Mouse (Mus musculus): ENCODE measurements around the gene Hoxc6. TPM values are rescaled to one million over a fixed set of nuclear protein-coding genes. Genes with fewer than 3 reads are reported as not detected.

Hoxc6 gene
- polyA plus RNA-seq, 2 experiments = 2.5 to 10.4 TPM

- H3K9ac ChIP-seq (ENCODE audit: low read depth, low read length, severe bottlenecking) = peak within 1 kb of the TSS; percentile 70
- peak within 1 kb of the TSS; percentile 39 for H3K4me2 ChIP-seq (replicated peaks; ENCODE audit: low read depth, low read length, severe bottlenecking)
- peaks cover 85% of the 10 kb centered on the region for H3K27me3 ChIP-seq (ENCODE audit: control insufficient read depth, insufficient read depth, low read length)
- no peaks in the 10 kb centered on the region for H3K9me3 ChIP-seq (ENCODE audit: control insufficient read depth, low read length)
- under 1% methylated on average over 52 of the region's 57 CpGs for WGBS
- no peak for ATAC-seq (ENCODE audit: low FRiP score, low read depth)
- H3K27ac ChIP-seq (replicated peaks; ENCODE audit: low read depth, low read length) = peak within 1 kb of the TSS; percentile 71
- no peak for TF ChIP-seq POLR2A (IDR thresholded peaks at IDR 0.05; ENCODE audit: borderline replicate concordance, extremely low read depth, insufficient read depth, insufficient read length)
- H3K36me3 ChIP-seq (ENCODE audit: control insufficient read depth, insufficient read depth, low read length) = no peaks in the 10 kb centered on the region
- DNase-seq (ENCODE audit: low spot score) = no peak
- peak within 1 kb of the TSS; percentile 44 for H3K4me3 ChIP-seq (replicated peaks; ENCODE audit: low read length)
- H3K4me1 ChIP-seq (ENCODE audit: control insufficient read depth, insufficient read depth, low read length) = no peaks in the 10 kb centered on the region; the same call in 1 of the 2 replicates
Measured at GRCm38 (mm10) chr15:102954192-102955006, 43.7 kb upstream of the Hoxc6 start, which contains the start of gene Hoxc11. Hoxc11 (plus strand) TSS chr15:102954427.

DNA sequence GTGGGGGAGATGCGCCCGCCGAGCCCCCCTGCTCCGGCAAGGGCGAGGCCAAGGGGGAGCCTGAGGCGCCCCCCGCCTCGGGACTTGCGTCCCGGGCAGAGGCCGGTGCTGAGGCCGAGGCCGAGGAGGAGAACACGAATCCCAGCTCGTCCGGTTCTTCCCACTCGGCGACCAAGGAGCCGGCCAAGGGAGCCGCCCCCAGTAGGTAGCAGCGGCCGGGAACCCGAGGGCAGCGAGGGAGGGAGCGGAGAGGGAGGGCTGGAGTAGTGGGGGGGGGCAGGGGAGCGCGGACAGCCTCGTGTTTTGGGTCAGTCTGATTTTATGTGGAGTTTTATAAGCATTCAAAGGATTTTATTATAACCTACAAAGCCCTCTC lies 43.1 kb upstream of the Hoxc6 start:
- Histone ChIP-seq H3K9ac (ENCODE audit: low read depth, low read length, severe bottlenecking) (peak overlapping the region; percentile 70), H3K4me1 (ENCODE audit: control insufficient read depth, insufficient read depth, low read length) (peaks cover 6% of the 10 kb centered on the region; the same call in 1 of the 2 replicates), H3K9me3 (ENCODE audit: control insufficient read depth, low read length) (no peaks in the 10 kb centered on the region), H3K36me3 (ENCODE audit: control insufficient read depth, insufficient read depth, low read length) (no peaks in the 10 kb centered on the region), H3K4me2 (replicated peaks; ENCODE audit: low read depth, low read length, severe bottlenecking) (peak overlapping the region; percentile 39), H3K4me3 (replicated peaks; ENCODE audit: low read length) (peak overlapping the region; percentile 44), H3K27me3 (ENCODE audit: control insufficient read depth, insufficient read depth, low read length) (peaks cover 85% of the 10 kb centered on the region), H3K27ac (replicated peaks; ENCODE audit: low read depth, low read length) (peak overlapping the region; percentile 71)
- no peak for ATAC-seq (ENCODE audit: low FRiP score, low read depth)
- no peak for TF ChIP-seq POLR2A (IDR thresholded peaks at IDR 0.05; ENCODE audit: borderline replicate concordance, extremely low read depth, insufficient read depth, insufficient read length)
- no peak for DNase-seq (ENCODE audit: low spot score)
- 2% methylated on average over 22 of the region's 28 CpGs for WGBS

DNA sequence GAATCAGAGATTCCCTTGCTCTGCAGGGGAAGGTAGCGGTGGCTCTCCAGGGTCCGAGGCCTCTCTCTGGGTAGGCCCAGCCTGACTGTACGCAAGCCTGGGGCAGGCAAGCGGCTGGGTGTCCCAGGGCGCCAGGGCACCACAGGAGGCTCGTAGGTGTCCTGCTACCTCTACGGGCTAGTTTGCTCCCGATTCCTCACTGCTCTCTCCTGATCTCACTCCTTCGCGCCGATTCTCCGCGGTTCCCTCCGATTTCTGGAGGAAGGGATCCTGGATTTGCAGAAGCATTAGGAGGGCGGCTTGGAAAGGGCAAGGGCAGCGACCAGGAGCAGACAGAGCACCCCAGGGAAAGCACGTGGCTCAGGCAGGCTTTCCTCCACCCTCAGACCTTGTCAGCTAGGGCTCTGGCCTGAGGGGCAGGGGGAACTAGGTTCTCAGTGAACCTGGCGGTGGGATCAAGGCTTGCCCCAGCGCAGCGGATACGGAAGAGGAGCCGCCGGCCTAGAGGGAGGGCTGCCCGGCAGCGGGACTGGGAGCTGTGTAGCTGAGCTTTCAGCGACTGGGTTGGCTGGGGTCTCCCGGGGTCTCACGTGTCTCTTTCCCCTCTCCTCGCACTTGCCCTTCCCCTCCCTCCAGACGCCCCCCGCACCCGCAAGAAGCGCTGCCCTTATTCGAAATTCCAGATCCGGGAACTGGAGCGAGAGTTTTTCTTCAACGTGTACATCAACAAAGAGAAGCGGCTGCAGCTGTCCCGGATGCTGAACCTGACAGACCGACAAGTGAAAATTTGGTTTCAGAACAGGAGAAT lies 42.0 kb upstream of the Hoxc6 start:
- H3K4me2 ChIP-seq (replicated peaks; ENCODE audit: low read depth, low read length, severe bottlenecking) = peak overlapping the region; percentile 39
- peak overlapping the region; percentile 44 for H3K4me3 ChIP-seq (replicated peaks; ENCODE audit: low read length)
- peak overlapping the region; percentile 70 for H3K9ac ChIP-seq (ENCODE audit: low read depth, low read length, severe bottlenecking)
- peaks cover 10% of the 10 kb centered on the region; the same call in 1 of the 2 replicates for H3K4me1 ChIP-seq (ENCODE audit: control insufficient read depth, insufficient read depth, low read length)
- 0 out of 2 replicates have a peak overlapping the region, but pooled peaks have one; percentile 52 for H3K27ac ChIP-seq (replicated peaks; ENCODE audit: low read depth, low read length)
- under 1% methylated on average over 28 of the region's 40 CpGs for WGBS
- no peaks in the 10 kb centered on the region for H3K36me3 ChIP-seq (ENCODE audit: control insufficient read depth, insufficient read depth, low read length)
- ATAC-seq (ENCODE audit: low FRiP score, low read depth) (no peak), DNase-seq (ENCODE audit: low spot score) (no peak)
- TF ChIP-seq POLR2A (IDR thresholded peaks at IDR 0.05; ENCODE audit: borderline replicate concordance, extremely low read depth, insufficient read depth, insufficient read length) = no peak
- no peaks in the 10 kb centered on the region for H3K9me3 ChIP-seq (ENCODE audit: control insufficient read depth, low read length)
- peaks cover 85% of the 10 kb centered on the region for H3K27me3 ChIP-seq (ENCODE audit: control insufficient read depth, insufficient read depth, low read length)

- Histone ChIP-seq H3K9ac (ENCODE audit: low read depth, low read length, severe bottlenecking) (peak overlapping the region; percentile 70; the same call in 1 of the 2 replicates), H3K27me3 (ENCODE audit: control insufficient read depth, insufficient read depth, low read length) (peaks cover 91% of the 10 kb centered on the region), H3K4me2 (replicated peaks; ENCODE audit: low read depth, low read length, severe bottlenecking) (peak overlapping the region; percentile 39), H3K36me3 (ENCODE audit: control insufficient read depth, insufficient read depth, low read length) (no peaks in the 10 kb centered on the region), H3K9me3 (ENCODE audit: control insufficient read depth, low read length) (no peaks in the 10 kb centered on the region), H3K4me1 (ENCODE audit: control insufficient read depth, insufficient read depth, low read length) (peaks cover 12% of the 10 kb centered on the region; the same call in 1 of the 2 replicates), H3K27ac (replicated peaks; ENCODE audit: low read depth, low read length) (no peak overlapping the region), H3K4me3 (replicated peaks; ENCODE audit: low read length) (peak overlapping the region; percentile 44; the same call in 1 of the 2 replicates)
- no peak for ATAC-seq (ENCODE audit: low FRiP score, low read depth)
- DNase-seq (ENCODE audit: low spot score) = no peak
- no peak for TF ChIP-seq POLR2A (IDR thresholded peaks at IDR 0.05; ENCODE audit: borderline replicate concordance, extremely low read depth, insufficient read depth, insufficient read length)
- 8% methylated on average over 12 of the region's 12 CpGs for WGBS
Measured at GRCm38 (mm10) chr15:102956906-102957305, 41.2 kb upstream of the Hoxc6 start.

DNA sequence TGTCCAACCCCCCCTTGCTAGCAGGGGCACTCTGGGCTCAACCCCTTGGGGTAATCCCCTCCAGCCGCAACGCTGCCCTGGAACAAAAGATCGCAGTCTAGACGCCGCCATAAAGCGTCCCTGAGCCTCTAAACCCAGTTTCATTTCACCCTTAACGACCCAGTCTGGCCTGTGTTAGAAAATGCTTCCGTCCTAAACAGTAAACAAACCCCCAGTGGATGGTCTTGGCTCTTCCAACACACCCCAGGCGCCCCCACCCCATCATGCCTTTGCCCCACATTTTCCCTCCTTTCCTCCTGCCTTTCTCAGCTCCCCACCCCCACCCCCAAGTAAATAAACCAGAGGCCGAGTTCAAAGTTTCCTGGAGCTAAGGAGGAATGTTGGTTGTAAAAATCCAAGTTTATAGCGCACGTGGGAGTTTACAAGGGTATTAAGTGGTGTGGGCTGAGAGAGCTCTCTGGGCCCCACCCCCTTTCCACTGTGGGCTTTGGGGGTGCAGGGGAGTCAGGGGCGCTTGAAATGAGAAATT lies 38.3 kb upstream of the Hoxc6 start:
- Histone ChIP-seq H3K4me1 (ENCODE audit: control insufficient read depth, insufficient read depth, low read length) (peaks cover 12% of the 10 kb centered on the region; the same call in 1 of the 2 replicates), H3K4me3 (replicated peaks; ENCODE audit: low read length) (peak overlapping the region; percentile 18; the same call in 1 of the 2 replicates), H3K27ac (replicated peaks; ENCODE audit: low read depth, low read length) (peak overlapping the region; percentile 45), H3K36me3 (ENCODE audit: control insufficient read depth, insufficient read depth, low read length) (no peaks in the 10 kb centered on the region), H3K27me3 (ENCODE audit: control insufficient read depth, insufficient read depth, low read length) (peaks cover 89% of the 10 kb centered on the region), H3K9me3 (ENCODE audit: control insufficient read depth, low read length) (no peaks in the 10 kb centered on the region), H3K4me2 (replicated peaks; ENCODE audit: low read depth, low read length, severe bottlenecking) (peak overlapping the region; percentile 43), H3K9ac (ENCODE audit: low read depth, low read length, severe bottlenecking) (0 out of 2 replicates have a peak overlapping the region, but pooled peaks have one; percentile 3)
- WGBS = under 1% methylated on average over 13 of the region's 13 CpGs
- ATAC-seq (ENCODE audit: low FRiP score, low read depth) = peak; percentile 42; the same call in 1 of the 2 replicates
- TF ChIP-seq POLR2A (IDR thresholded peaks at IDR 0.05; ENCODE audit: borderline replicate concordance, extremely low read depth, insufficient read depth, insufficient read length) = no peak
- peak; percentile 74 for DNase-seq (ENCODE audit: low spot score)
